Mouse (Mus musculus): ENCODE data around the gene Cmbl.

The Cmbl gene

DNA sequence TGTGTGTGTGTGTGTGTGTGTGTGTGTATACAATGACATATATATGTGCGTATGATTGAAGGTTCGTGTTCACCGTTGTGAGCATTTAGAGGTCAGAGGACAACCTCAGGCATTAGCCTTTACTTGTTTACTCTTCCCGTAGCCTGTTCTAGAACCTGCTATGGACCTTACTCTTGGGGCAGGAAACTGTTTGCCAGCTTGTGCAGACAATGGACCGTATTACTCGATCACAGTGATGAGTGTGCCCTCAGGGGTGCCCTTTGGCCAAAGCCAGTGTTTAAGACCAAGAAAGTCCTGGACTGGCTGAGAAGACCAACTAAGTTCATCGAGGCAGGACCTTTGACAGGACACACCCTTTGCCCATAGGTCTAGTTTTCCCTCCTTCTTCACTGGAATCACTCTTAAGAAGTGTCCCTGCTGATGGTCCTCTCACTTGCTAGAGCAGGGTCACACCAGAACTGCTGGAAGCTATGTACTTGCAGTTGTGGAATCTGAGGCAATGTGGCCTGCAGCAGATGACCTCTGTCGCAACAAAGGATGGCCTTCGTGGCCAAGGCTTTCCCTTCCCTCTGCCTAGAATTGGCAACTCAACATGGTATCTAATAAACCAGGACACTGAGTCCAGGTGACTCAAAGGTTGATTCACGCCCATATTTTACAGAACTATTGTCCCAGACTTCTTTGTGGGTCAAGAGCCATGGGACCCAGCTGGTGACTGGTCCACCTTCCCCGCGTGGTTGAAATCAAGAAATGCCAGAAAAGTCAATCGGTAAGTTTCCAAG, 18.3 kb downstream of the Cmbl start:
- peak in 1 of 2 experiments; percentile 49 for DNase-seq

DNA sequence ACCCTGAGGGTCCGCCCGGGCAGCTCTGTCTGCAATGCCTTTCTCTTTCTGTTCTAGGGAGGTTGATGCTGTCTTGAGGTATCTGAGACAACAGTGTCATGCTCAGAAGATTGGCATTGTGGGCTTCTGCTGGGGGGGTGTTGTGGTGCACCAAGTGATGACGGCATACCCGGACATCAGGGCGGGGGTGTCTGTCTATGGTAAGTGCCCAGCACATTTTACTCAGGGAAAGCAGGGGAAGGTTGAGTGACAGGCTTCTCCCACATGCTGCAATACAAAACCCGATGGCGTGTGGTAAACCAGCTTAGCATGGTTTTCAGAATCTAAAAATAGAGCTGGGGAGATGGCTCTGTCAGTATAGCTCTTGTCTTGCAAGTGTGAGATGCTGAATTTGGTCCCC, 20.0 kb downstream of the Cmbl start:
- no peak for DNase-seq

DNA sequence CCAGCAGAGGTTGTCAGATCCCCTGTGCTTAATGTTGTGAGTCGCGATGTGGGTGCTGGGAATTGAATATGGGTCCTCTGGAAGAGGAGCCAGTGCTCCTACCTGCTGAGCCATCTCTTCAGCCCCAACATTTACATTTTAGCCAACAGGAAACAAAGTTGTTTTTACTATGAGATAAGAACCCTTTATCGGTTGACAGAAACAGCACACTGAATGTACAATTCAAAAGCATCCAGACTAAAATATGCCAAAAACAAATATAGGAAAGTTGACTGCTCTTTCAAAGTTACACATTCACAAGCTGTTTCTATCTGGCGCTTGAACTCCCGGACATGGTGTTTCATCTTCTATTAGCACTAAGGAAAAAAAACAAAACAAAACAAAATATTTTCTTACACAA, 20.9 kb downstream of the Cmbl start:
- DNase-seq: no peak

DNA sequence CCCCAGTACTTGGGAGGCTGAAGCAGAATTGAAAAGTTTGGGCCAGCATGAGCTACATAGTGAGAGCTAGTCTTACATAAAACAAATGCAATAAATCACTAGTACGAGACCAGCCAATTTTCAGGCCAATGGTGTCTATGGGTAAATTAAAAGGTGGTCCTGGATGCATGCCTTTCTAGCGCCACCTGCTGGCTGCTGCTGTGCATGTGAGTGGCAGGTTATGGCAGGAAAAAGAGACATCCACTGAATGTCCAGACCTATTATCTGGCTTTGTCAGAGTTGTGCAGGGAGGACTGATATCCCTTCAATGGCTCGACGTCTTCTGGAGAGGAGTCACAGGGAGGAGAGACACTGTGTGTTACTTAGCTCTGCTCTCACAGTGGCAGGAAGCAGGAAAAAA, 21.3 kb downstream of the Cmbl start:
- peak; percentile 91 to 96 for DNase-seq

DNA sequence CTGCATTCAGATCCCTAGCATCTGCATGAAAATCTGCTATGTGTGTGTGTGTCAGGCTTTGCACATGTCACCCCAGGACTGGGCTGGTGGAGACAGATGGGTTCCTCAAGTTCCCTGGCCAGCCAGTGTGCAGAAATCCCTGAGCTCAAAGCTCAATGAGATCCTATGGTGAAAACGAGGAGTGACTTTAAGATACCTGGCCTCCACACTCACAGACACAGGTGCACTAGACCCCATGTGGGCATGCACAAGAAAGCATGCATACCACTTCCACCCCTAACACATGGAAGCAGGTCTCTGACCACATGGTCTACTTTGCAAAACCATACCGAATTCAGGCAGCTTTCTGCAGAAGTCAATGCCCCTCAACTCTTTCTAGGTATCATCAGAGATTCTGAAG, 22.6 kb downstream of the Cmbl start:
- DNase-seq: no peak

DNA sequence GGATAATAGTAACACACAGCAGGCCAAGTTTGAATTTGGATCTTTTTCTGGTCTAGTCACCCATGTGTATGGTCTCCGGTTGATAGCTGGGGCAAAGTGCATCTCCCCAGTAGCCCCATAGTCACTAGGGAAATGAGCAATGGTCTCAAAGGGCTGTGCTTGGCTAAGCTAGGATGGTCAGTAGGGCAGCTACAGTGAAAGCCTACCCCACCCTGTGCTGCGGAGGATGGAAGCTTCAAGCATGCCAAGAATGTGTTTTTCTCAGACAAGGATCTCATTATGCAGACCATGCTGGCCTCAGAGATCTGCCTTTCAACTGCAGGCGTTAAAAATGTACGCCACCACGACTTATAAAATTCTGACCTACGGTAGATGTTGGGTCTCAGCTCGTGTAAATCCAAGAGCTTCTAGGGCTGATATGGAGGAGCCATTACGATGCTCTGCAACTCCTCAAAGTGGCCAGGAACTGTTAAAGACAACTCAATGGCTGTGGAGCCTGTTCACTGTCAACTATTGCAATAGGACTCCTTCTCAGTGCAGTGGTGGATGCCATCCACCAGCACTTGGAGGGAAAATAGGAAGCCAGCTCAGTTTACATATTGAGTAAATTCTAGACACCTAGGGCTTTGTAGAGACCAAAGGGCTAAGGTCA, 23.9 kb downstream of the Cmbl start:
- peak; percentile 30 to 43 for DNase-seq

DNA sequence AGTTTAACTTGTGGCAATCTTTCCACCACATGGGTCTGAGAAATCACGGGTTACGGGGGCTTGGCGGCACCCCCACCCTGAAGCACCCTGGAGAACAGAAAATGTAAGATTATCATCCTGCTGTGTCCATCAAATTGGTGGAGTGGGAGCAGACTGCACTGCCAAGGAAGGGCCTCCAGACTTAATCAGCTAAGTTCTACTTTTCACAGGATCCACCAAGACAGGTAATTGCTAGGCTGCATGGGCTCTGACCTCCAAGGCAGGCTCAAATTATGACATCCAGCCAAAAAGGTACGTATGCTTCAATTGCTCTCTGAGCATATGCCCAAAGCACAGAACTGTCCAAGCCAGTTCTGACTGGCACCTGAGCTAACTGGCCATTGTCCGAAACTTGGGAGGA, 25.0 kb downstream of the Cmbl start:
- DNase-seq: no peak

DNA sequence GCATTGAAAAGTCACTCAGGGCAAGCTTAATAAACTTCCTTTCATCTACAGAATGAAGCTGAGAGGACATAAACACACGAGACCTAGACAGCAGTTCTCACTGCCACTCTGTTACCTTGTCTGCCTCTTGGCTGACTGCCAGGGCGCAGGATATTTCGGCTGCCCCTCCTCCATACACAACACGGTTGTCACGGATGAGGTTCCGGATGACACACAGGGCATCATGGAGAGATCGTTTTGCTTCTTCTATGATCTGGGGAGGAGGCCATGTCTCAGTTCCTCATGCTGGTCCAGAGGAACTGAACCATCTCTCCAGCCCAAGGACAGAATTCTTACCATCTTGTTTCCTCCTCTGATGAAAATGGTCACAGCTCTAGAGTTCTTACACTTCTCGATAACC, 27.3 kb downstream of the Cmbl start:
- no peak for DNase-seq

DNA sequence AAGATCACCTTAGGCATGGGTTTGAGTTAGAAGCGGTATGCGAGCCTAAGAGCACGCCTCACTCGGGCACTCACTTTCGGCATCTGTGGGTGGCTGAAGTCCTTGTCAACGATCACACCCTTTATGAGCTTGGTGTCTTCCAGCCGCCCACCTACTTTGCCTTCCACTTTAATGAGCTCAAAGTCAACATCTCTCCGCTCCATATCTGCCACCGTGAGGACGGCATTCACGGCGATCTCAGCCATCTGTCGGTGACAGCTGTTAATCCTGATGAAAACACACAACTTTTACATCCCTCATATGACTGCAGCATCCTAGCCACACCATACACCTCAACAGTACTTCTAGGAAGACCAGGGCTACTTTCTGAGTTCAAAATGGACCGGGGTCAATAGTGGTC, 29.1 kb downstream of the Cmbl start:
- DNase-seq: no peak

DNA sequence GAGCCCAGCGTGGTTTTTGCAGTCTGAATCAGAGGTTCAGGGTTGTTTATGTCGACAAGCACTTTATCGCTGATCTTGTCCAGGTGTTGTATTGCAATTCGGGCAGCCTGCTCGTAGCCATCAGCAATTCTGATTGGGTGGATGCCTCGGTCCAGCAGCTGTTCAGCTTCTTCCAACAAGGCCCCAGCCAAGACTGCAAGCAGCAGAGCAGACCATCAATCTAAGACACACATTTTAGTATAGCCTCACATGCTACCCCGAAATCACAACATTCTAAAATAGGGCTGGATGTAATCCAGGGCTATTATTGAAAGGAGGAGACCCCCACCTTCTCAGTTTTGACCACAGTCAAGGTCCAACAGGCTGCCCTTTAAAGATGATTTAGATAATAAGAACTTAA, 30.5 kb downstream of the Cmbl start:
- DNase-seq: no peak

DNA sequence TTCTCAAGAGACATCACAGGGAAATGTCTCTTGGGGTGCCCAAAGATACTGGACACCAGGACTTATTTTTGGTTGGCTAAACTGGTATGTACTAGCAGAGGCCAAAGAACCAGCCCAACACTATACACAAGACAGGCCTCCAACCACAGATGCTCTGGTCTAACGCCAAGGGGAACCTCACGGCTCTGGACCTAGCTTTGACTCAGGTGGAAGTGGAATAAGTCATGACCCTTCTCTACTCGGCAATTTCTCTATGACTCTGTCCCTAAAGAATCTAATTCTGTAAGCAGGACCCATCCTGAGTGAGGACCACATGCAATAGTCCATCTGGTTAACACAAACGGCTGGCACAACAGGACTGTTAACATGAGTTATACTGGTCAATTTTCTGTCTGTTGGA, 34.6 kb downstream of the Cmbl start:
- no peak for DNase-seq

DNA sequence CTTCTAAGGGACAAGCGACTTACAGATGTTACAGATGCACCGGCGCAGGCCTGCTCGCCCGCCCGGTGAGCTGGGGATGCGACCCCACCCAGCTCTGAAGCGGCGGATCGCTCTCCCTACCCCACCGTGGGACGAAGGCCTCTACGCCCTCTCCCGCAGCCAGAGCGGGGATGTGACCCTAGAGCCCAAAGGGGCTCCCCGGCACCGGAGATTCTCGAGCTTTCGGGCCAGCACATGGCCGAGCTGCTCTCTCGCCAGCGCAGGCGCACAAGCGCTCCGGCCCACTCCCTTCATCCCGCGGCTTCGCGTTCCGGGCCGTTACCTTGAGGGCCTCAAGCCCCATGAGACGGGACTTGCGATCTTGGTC, 36.1 kb downstream of the Cmbl start:
- DNase-seq: no peak

DNA sequence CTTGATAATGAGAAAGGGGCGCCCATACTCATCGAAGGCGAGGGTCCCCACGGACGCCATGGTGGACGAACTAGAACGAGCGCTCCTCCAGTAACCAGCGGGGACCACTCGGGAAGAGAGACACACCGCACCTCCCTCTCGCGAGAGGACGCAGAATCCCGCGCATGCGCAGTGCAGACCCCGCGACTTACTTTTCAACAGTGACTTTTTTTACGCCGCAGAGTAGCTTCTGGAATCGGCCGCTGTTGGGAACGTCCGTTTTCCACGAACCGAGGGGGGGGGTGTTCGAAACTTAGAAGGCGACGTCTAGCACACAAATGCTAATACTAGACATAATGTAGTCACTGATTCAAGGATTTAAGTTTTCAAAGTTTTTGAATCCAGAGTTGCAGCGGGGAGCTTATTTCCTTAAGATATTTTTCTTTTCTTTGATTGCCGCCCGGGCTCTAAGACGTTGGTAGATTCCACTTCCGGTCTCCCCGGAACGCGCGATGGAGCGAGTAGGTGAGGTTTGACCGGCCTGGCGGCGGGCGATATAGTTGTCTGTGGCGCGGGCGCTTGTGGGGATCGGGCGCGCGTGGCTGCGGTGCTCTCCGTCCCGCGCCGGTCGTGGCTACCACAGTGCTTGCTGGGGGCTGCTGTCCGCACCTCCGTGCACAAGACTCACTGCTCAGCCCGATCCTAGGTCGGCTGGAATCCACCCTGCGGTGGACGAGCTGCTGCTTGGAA, 36.6 kb downstream of the Cmbl start, which contains the start of the genes Cct5 and Fam173b:
Cct5 (minus strand) TSS at position 159 of the 729 bp plus-strand sequence.
Fam173b (plus strand) TSS at position 207 of the 729 bp plus-strand sequence.
- peak; percentile 95 to 97 for DNase-seq

DNA sequence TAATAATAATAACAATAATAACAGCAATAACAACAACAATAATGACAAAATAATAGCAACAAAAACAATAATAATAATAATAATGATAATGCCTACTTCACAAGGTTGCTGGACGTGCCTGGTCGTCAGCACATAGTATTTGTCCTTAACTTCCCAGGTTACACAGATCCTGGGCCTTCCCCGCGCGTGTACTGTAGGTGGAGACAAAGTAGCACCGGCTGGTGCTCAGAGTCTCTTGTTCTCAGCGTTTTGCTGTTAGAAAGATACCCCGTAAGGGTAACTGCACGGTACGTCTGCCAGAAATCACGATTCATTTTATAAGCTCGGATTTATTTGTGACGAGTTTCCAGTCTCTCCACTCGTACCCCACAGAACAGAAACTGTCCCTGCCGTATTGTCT, 37.2 kb downstream of the Cmbl start:
- peak; percentile 51 to 66 for DNase-seq

DNA sequence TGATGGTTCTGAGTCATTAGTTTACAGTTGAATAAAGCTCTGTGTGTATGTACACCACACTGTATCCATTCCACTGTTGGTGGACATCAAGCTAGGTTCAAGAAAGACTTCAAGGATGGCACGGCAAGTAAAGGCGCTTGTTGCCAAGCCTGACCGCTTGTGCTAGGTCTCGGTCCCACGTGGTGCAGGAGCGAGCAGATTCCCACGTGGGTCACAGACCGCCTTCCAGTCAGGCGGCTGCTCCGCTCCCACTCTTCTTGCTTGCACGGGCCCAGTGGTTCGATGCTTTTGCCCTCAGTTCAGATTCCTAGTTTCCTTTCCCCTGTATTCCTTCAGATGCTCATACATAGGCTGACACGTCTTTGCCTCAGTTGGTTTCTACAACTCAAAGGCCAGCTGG, 37.9 kb downstream of the Cmbl start:
- DNase-seq: no peak

DNA sequence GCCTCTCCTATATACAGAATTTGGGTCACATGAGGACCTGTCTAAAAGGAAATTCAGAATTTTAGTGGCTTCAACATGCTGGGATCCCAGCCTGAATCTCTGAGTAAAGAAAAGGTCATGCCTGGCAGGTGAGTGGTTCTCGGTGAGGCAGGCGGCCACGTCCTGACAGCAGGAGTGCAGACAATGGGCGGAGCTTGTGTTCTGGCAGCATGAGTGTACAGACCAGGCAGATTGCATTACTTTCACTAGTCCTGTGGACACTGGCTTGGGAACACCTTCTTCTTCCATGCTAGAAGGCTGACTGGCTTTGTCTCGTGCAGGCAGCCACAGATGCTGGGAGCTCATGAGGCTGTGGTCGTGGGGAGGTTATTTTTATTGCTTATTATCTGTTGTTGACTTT, 41.6 kb downstream of the Cmbl start:
- DNase-seq: peak; percentile 65 to 75

DNA sequence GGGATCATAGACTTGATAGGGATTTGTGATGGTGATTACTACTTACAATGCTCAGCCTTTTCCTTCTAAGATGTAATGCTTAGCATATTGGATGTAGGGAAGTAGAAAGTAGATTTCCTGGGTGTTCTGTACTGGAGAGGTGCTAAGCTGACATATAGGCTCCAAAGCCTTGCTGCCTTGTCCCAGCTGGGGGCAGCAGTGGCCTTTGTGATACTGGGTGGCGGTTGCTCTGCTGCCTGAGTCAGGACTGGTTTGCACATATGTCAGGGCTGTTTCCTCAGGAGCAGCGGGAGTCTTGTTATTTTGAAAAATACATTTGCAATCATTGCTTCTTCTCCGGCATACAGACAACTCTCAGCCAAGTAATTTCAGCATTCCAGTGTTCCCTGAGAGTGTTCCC, 45.8 kb downstream of the Cmbl start:
- DNase-seq: peak in 1 of 2 experiments; percentile 30

DNA sequence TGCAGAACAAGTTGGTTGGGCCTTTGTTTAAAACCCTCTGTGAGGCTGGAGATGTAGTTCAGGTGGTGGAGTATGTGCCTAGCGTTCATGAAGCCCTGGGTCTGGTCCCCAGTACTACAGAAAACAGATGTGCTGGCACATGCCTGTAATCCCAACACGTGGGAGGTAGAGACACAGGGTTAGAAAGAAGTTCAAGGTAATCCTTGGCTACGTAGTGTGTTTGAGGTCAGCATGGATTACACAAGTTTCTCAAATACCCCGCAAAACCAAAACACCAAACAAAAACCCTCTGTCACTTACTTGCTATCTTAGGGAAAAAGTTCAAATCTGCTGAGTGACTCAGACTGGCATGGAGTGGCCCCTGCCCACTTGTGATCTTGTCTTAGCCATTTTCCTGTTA, 46.8 kb downstream of the Cmbl start:
- DNase-seq: no peak

DNA sequence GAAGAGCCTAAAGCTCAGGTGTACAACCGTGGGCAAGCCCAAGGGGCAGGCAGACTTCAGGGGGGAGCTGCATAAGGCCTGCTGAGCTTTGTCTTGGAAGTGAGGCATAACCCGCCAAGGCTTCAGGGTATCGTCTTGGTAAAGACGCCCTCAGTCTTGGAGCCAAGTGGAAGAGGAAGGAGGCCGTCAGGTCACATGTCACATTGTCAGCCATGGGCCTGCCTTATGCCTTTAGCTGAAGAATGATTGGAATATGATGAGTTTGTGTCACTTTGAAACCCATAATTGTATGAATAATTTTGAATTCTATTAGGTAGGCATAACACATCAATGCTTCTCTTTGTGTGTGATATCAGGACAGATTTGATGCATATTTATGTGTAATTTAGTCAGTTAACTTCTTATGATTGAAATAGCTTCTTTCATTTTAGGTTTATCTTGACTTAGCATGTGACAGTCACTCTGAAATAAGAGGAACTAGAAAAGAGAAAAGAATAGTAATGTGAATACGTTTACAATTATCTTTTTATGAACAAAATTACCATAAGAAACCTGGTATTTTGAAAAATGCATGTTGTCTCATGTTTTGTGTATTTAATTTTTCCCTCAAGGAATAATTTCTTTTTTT, 48.8 kb downstream of the Cmbl start:
- no peak for DNase-seq

DNA sequence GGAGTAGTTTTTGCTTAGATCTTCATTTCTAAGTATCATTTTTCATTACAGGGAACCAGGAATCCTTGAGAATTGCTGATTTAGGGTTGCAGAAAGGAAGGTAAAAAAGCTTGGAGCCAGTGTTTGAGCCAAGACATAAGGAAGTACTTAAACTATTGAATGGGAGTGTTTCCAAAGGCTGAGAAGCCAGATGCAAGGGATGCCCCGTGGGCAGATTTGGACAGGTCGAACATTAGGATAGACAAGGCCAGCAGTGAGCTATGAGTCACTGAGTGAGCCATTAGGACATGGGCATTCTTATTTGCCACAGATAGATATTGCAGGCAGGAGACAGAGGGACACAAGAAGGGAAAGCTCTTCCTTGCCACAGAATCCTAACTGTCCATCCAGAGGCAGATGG, 49.5 kb downstream of the Cmbl start:
- DNase-seq: no peak

DNA sequence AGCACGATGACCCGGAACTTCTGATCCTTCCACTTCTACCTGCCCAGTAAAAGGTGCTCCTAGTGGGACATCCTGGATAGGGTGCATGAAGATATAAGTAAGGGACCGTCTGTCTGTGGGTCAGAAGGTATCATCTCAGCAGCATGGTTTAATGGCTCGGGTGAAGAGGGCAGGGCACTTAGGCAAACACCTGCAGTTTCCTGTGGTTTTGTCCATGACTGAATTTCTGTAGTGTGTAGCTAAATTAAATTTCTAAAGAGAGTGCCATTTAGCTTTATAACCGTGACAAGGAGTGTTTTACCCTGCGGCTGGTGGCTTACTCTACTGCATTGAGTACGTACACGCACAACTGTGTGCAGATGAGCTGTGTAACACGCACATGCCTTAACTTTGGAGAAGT, 52.1 kb downstream of the Cmbl start:
- no peak for DNase-seq

DNA sequence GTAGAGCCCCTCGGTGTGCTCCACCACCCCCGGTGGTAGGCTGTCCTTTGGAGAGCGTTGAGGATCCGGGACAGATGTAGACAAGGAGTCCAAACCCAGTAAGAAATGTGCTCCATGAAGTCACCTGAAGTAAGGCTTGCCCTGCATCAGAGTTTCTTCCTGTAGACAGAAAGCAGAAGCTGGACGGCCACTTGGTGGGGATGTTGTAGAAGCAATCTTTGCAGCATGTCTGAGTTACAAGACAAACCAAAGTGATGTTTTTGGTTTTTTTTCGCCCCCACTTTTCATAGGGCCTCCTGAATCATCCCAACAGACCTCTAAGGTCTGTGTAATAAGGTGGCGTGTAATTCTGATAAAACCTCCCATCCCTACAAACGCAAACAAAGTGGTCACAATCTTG, 54.3 kb downstream of the Cmbl start:
- peak in 1 of 2 experiments; percentile 28 for DNase-seq

Data from kidney, postnatal 36 days (tissue).